Mouse (Mus musculus) neural tube, embryonic 13.5 days (tissue): Measurements from ENCODE around the gene Zfp872. TPM values are rescaled to one million over a fixed set of nuclear protein-coding genes. Genes with fewer than 3 reads are reported as not detected.
A peak's percentile ranks its signal among the peaks of the same experiment; 100 is the strongest.

Experiments
- ATAC-seq: fragments of 200-750 bp; cut with Nextera tagmentation; 2 replicates; pipeline ENCODE4 v1.8.0; 2017; ENCODE audit warnings: low read depth, mild to moderate bottlenecking, moderate TSS enrichment, moderate library complexity
- H3K27ac ChIP-seq: fragments of 300-500 bp; sonication (generic); replicated peaks from 2 replicates; pipeline ENCODE4 v1.5.1; 2015; ENCODE audit warnings: moderate library complexity, mild to moderate bottlenecking, inconsistent platforms
- H3K27me3 ChIP-seq: fragments of 300-500 bp; sonication (generic); 2 replicates; pipeline ENCODE4 v1.6.1; 2015; ENCODE audit warnings: mild to moderate bottlenecking, inconsistent platforms
- H3K36me3 ChIP-seq: fragments of 300-500 bp; sonication (generic); 2 replicates; pipeline ENCODE4 v1.6.1; 2015; ENCODE audit warnings: mild to moderate bottlenecking, inconsistent platforms
- H3K4me1 ChIP-seq: fragments of 300-500 bp; sonication (generic); replicated peaks from 2 replicates; pipeline ENCODE4 v1.6.1; 2015; ENCODE audit warnings: inconsistent platforms
- H3K4me2 ChIP-seq: fragments of 300-500 bp; sonication (generic); 2 replicates; pipeline ENCODE4 v1.6.1; 2015; ENCODE audit warnings: inconsistent platforms, mild to moderate bottlenecking, moderate library complexity
- H3K4me3 ChIP-seq: fragments of 300-500 bp; sonication (generic); 2 replicates; pipeline ENCODE4 v1.5.1; 2015; ENCODE audit warnings: mild to moderate bottlenecking, inconsistent platforms
- H3K9ac ChIP-seq: fragments of 300-500 bp; sonication (generic); 2 replicates; pipeline ENCODE4 v1.6.1; 2015; ENCODE audit warnings: moderate library complexity, mild to moderate bottlenecking, inconsistent platforms
- H3K9me3 ChIP-seq: fragments of 300-500 bp; sonication (generic); 2 replicates; pipeline ENCODE4 v1.6.1; 2016; ENCODE audit warnings: inconsistent platforms
- WGBS: fragments of 180-500 bp; shearing (Covaris S2); methylation state at CpG from one replicate; pipeline ENCODE4 v1.1.7; 2015; 5-methylcytosine and 5-hydroxymethylcytosine counted together
- polyA plus RNA-seq: library from polyadenylated mRNA; unstranded; fragments of >200 nt; fragmentation: Nextera tagmentation; extraction: Ambion mirVana; gene quantifications from 2 replicates; pipeline ENCODE4 v1.2.1, GENCODE M21; 2015

Zfp872 gene
- polyA plus RNA-seq, 1 experiment from 2014 or later: 0.31 TPM

DNA sequence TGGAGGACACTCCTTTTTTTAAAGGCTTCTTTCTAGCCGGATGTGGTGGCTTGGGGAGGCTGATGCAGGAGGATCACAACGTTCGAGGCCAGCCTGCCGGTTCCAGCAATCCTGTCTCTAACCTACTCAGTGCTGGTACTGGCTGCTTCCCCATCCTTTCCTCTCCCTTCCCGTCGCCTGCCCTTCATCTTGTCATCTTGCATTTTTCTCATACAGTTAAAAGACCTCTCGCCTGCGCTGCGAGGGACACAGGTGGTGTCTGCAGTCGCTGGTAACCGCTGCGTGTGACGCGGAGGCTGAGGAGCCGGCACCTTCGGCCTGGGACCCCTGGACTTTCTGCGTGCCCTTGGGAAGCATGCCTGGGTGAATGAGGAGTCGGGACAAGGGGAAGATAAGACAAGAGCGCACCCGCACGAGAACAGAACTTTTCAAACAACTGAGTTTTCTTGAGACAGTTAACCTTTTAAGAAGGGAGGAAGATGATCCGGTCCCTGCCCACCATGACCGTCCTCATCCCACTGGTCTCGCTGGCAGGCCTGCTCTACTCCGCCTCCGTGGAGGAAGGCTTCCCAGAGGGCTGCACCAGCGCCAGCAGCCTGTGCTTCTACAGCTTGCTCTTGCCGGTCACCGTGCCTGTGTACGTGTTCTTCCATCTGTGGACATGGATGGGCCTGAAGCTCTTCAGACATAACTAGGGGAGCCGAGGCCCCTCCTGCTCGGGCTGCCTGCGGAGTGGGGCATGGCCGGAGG lies 30.2 kb upstream of the Zfp872 start:
- Histone ChIP-seq H3K27me3 (no peaks in the 10 kb centered on the region), H3K36me3 (no peaks in the 10 kb centered on the region), H3K27ac (peak overlapping the region; percentile 88; the same call in 1 of the 2 replicates), H3K4me1 (peaks cover 25% of the 10 kb centered on the region), H3K9ac (peak overlapping the region; percentile 89), H3K4me2 (peak overlapping the region; percentile 61), H3K9me3 (no peaks in the 10 kb centered on the region), H3K4me3 (peak overlapping the region; percentile 61)
- no peak for ATAC-seq
- 67% methylated on average over 34 of the region's 34 CpGs for WGBS

DNA sequence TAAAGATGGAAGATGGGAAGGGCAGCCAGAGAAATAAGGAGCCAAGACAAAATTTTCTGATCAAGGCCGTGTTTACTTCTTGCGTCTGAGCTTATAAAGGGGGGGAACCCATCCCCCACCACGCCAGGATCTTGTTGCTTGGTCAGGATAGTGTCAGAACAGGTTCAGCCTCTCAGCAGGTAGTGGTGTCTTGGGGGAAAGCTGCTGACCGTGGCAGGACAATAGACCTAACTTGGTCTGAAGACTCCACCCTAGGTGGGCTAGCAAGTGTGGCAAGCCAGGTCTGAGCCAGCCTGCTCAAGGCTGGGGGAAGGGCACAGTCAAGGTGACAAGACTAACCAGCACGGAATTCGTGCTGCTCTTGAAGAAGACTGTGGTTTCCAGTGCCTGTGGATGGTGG lies 26.6 kb upstream of the Zfp872 start:
- Histone ChIP-seq H3K9ac (no peak overlapping the region), H3K9me3 (no peaks in the 10 kb centered on the region), H3K36me3 (no peaks in the 10 kb centered on the region), H3K4me3 (no peak overlapping the region), H3K27ac (no peak overlapping the region), H3K4me2 (no peak overlapping the region), H3K4me1 (peaks cover 23% of the 10 kb centered on the region), H3K27me3 (no peaks in the 10 kb centered on the region)
- 41% methylated on average over 6 of the region's 6 CpGs for WGBS
- ATAC-seq: no peak

DNA sequence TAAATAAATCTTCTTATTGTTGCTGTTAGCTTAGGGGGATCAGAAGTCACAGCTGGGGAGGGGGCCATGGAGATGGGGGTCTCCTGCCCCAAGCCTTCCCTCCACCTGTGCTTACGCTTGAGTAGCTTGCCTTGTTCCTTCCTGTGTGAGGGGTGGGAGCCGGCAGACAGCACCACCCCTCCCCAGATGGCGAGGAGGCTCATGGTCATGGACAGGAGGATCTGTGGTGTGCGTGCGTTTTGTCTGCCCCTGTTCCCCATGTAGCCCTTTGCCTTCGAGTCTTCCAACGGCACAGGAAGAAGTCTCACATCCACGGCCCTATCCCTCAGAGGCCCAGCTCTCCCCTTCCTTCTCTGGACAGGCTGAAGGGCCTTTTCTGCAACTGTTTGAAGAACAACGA lies 25.6 kb upstream of the Zfp872 start:
- H3K27me3 ChIP-seq: no peaks in the 10 kb centered on the region
- no peaks in the 10 kb centered on the region for H3K9me3 ChIP-seq
- H3K27ac ChIP-seq: no peak overlapping the region
- no peaks in the 10 kb centered on the region for H3K36me3 ChIP-seq
- WGBS: 84% methylated on average over 9 of the region's 9 CpGs
- peaks cover 20% of the 10 kb centered on the region for H3K4me1 ChIP-seq
- H3K4me3 ChIP-seq: no peak overlapping the region
- no peak overlapping the region for H3K9ac ChIP-seq
- H3K4me2 ChIP-seq: no peak overlapping the region
- no peak for ATAC-seq

DNA sequence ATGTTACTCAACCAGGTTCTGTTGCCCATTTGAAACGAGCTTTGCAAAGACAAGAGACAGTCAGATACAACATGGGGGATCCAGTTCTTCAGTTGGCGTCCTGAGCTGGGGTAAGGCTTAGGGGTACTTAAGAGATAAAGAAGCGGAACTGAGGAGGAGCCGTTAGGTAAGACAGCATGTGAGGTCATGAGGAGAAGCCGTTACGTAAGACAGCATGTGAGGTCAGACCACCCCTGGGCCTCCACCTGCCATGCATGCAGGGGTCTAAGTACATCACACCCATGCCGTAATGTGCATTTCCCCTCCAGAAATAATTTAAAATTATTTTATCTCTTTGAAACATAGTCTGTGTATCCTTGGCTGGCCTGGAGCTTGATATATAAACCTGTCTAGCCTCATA lies 25.0 kb upstream of the Zfp872 start:
- Histone ChIP-seq H3K9me3 (no peaks in the 10 kb centered on the region), H3K27me3 (no peaks in the 10 kb centered on the region), H3K36me3 (no peaks in the 10 kb centered on the region), H3K27ac (no peak overlapping the region), H3K4me1 (peaks cover 13% of the 10 kb centered on the region), H3K4me3 (no peak overlapping the region), H3K4me2 (no peak overlapping the region), H3K9ac (no peak overlapping the region)
- ATAC-seq: no peak
- 87% methylated on average over 7 of the region's 7 CpGs for WGBS

DNA sequence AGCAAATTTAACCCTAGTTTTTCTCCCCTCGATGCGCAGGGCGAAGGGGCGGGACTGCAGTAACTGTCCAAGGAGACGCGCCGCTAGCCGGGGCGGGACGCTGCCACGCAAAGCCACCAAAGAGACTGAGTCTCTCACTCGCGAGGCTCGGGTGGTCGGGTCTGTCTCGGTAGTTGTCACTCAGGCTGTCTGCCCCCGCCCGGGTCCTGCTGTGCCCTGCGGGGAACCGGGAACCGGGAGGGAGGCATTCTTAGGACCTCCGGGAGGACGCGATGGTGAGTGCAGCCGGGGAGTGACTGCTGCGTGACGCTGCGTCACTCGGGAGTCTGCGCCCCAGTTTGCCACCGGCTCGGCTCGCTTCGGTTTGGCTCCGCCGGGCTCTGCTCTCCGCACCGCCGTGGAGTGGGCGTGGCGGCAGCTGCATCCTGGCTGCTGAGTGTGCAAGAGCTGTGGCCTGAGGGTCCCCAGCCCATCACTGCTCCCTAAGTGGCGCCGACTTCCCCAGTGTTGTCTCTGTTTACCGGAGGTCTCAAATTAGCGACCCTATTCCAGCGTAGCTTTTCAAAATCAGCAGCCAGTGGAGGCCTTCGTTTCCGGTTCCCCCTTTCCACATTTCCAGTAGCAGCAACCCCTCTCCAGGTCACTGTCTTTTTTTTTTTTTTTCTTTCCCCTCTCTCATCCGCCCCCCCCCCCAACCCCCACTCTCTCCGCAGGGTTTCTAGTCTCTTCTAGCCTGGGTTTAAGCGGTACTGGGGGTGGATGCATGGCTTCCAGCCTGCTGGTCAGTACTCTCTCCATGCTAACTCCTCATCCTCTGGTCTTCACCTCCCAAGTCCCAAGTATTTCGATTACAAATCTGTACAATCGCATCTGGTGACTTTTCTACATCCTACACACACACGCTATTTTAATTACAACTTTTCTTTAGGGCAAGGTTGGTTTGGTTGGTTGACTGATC lies 22.9 kb upstream of the Zfp872 start:
- H3K9me3 ChIP-seq: no peaks in the 10 kb centered on the region
- peak overlapping the region; percentile 86 for H3K4me2 ChIP-seq
- WGBS: 3% methylated on average over 54 of the region's 54 CpGs
- no peaks in the 10 kb centered on the region for H3K36me3 ChIP-seq
- H3K27me3 ChIP-seq: no peaks in the 10 kb centered on the region
- H3K9ac ChIP-seq: peak overlapping the region; percentile 83
- ATAC-seq: peak; percentile 86
- H3K4me1 ChIP-seq: peaks cover 5% of the 10 kb centered on the region
- H3K4me3 ChIP-seq: peak overlapping the region; percentile 60
- H3K27ac ChIP-seq: peak overlapping the region; percentile 82

DNA sequence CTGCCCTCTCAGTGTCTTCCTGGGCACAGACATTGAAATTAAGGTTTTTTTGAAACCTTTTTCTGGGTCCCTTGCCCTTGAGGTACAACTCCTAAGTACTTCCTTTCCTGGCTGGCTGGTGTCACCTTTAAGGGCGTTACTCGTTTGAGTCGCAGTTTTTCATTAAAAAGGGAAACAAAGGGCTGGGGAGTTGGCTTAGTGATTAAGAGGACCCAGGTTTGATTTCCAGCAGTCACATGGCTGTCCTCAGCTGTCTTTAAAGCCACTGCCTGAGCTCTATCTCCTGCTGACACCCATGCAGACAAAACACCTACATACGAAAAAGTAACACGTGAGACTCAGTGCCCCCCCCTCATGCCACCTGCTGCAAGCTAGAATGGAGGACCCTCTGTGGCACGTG lies 21.9 kb upstream of the Zfp872 start:
- no peak overlapping the region for H3K27ac ChIP-seq
- no peaks in the 10 kb centered on the region for H3K27me3 ChIP-seq
- H3K9ac ChIP-seq: no peak overlapping the region
- H3K4me1 ChIP-seq: peaks cover 5% of the 10 kb centered on the region
- 59% methylated on average over 6 of the region's 6 CpGs for WGBS
- H3K36me3 ChIP-seq: no peaks in the 10 kb centered on the region
- no peaks in the 10 kb centered on the region for H3K9me3 ChIP-seq
- no peak overlapping the region for H3K4me2 ChIP-seq
- no peak overlapping the region for H3K4me3 ChIP-seq
- ATAC-seq: no peak

DNA sequence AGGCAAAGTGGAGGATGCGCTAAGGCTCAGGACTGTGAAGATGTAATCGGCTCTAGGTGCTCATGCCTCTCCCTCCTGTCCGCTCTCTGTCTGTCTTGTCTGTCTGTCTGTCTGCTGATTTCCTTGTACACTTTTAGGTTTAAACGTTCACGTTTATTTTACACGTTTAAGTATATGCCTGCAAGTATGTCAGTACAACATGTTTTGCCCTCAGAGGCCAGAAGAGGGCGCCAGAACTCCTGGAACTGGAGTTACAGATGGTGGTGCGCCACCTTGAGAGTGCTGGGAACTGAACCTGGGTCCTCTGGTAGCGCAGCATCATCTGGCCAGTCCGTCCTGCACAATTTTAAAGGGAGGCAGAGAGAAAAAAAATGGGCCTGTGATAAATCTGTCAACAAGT lies 21.2 kb upstream of the Zfp872 start:
- Histone ChIP-seq H3K27me3 (no peaks in the 10 kb centered on the region), H3K9ac (no peak overlapping the region), H3K4me1 (peaks cover 5% of the 10 kb centered on the region), H3K9me3 (no peaks in the 10 kb centered on the region), H3K27ac (no peak overlapping the region), H3K4me3 (no peak overlapping the region), H3K4me2 (no peak overlapping the region), H3K36me3 (no peaks in the 10 kb centered on the region)
- 88% methylated on average over 10 of the region's 10 CpGs for WGBS
- ATAC-seq: no peak

DNA sequence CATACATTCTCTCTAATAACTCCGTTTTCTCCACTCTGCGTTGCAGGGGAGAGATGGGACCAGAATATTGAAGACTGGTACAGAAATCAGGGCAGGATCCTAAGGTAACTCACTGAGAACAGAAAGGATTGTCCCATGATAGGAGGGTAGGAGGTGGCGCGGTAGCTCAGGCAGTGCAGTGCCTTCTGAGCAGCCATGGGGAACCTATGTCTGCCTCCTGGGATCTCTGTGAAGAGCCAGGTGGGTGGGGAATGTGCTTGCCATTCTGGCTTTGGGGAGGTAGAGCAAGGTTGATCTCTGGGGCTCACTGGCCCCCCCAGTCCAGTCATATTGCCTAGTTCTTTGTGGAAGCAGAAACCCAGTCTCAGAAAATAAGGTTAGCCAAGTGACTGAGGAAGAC lies 20.1 kb upstream of the Zfp872 start:
- Histone ChIP-seq H3K4me2 (no peak overlapping the region), H3K27ac (no peak overlapping the region), H3K27me3 (no peaks in the 10 kb centered on the region), H3K36me3 (no peaks in the 10 kb centered on the region), H3K4me1 (peaks cover 5% of the 10 kb centered on the region), H3K9ac (no peak overlapping the region), H3K9me3 (no peaks in the 10 kb centered on the region), H3K4me3 (no peak overlapping the region)
- no peak for ATAC-seq
- 94% methylated on average over 4 of the region's 4 CpGs for WGBS

DNA sequence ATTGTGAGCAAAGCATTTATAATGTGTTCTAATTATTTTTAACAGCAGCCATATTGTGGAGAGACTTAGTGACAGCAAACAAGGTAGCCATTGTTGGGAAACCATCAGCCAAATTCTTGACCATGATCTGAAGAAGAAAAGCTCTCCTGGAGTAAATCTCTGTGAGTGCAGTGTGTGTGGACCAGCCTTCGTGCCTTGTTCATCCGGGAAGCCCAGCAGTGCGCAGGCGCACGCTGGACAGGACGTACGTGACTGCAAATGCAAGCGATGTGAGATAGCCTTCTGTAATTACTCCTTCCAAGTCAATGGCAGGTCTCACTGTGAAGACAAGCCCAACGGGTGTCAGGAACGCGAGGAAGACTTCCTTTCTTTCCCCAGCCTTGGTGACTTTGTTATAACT lies 18.6 kb upstream of the Zfp872 start:
- WGBS: 95% methylated on average over 11 of the region's 11 CpGs
- no peak for ATAC-seq

DNA sequence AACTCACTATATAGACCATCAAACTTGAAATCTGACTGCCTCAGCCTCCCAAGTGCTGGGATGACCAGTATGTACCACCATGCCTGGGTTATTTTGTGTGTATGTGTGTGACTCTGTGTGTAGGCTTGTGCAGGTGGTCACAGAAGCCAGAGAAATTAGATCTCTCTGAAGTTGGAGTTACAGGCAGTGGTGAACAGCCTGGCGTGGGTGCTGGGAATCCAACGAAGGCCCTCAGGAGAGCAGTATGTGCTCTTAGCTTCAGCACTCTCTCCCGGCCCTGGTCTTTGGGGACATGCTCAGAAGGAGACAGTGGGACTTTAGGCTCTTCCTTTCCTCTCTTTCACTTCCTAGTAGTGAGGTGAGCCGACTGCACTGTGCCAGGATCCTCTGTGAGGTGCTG lies 15.6 kb upstream of the Zfp872 start:
- no peak for ATAC-seq
- no peak overlapping the region for H3K4me2 ChIP-seq
- H3K27ac ChIP-seq: no peak overlapping the region
- H3K9ac ChIP-seq: no peak overlapping the region
- WGBS: 86% methylated on average over 4 of the region's 4 CpGs
- no peak overlapping the region for H3K4me3 ChIP-seq
- H3K4me1 ChIP-seq: no peaks in the 10 kb centered on the region
- no peaks in the 10 kb centered on the region for H3K36me3 ChIP-seq
- H3K9me3 ChIP-seq: peaks cover 3% of the 10 kb centered on the region
- no peaks in the 10 kb centered on the region for H3K27me3 ChIP-seq

More for the DNA sequence above, 18.6 kb upstream of the Zfp872 start:
- no peak overlapping the region for H3K27ac ChIP-seq
- no peaks in the 10 kb centered on the region for H3K27me3 ChIP-seq
- H3K9me3 ChIP-seq: no peaks in the 10 kb centered on the region
- H3K4me1 ChIP-seq: peaks cover 5% of the 10 kb centered on the region
- no peak overlapping the region for H3K9ac ChIP-seq
- H3K4me2 ChIP-seq: no peak overlapping the region
- no peak overlapping the region for H3K4me3 ChIP-seq
- H3K36me3 ChIP-seq: no peaks in the 10 kb centered on the region

DNA sequence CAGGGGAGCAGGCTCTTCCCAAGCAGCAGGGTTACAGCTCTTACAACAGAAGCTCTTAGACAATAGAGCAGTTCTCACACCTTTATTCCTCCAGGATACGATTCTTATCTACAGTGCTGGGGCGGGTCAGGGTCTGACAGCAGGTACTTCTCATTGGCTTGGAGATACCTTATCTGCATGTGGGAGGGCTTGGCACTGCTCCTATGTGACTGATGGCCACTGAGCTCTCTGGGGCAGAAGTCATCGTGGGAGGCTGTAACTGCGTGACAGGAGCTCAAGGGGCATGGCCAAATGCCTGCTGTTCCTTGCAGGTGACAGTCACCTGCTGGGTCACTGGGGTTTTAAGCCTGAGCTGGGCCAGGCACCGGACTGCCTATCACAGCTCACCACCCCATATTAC lies 8.5 kb downstream of the Zfp872 start:
- H3K27ac ChIP-seq: no peak overlapping the region
- H3K36me3 ChIP-seq: 0 out of 2 replicates have a peak, but pooled peaks cover 6% of the 10 kb centered on the region
- H3K9ac ChIP-seq: no peak overlapping the region
- H3K27me3 ChIP-seq: no peaks in the 10 kb centered on the region
- 49% methylated on average over 5 of the region's 5 CpGs for WGBS
- no peaks in the 10 kb centered on the region for H3K4me1 ChIP-seq
- H3K9me3 ChIP-seq: peaks cover 27% of the 10 kb centered on the region
- no peak for ATAC-seq
- no peak overlapping the region for H3K4me3 ChIP-seq
- no peak overlapping the region for H3K4me2 ChIP-seq

DNA sequence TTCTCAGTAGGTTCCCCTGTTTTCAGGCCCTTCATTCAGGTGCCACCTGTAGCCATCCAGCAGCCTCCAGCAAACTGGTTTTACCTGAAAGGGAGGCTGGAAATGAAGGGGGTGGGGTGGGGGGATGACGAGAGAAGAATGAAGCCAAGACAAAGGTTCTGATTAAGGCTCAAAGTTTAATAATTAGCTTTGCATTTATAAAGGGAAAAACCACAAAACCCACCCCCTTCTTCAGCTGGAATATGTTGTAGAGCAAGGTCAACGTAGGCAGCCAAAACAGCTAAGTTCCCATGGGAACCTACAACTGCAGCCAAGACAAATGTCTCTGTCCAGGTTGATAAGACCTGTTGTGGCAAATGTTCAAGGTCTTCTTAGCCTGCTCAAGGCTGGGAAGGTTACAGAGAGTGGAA lies 25.9 kb downstream of the Zfp872 start:
- H3K27ac ChIP-seq: no peak overlapping the region
- no peaks in the 10 kb centered on the region for H3K36me3 ChIP-seq
- no peaks in the 10 kb centered on the region for H3K4me1 ChIP-seq
- WGBS: 70% methylated on average over 2 of the region's 2 CpGs
- no peak for ATAC-seq
- H3K4me2 ChIP-seq: no peak overlapping the region
- no peak overlapping the region for H3K9ac ChIP-seq
- H3K27me3 ChIP-seq: no peaks in the 10 kb centered on the region
- H3K9me3 ChIP-seq: no peaks in the 10 kb centered on the region
- no peak overlapping the region for H3K4me3 ChIP-seq
